Mouse (Mus musculus) stomach, postnatal 0 days (tissue): ENCODE measurements around the gene Klrb1f. TPM values are rescaled to one million over a fixed set of nuclear protein-coding genes. Genes with fewer than 3 reads are reported as not detected.
A peak's percentile ranks its signal among the peaks of the same experiment; 100 is the strongest.

ENCODE experiments used
- ATAC-seq: fragments of 200-750 bp; cut with Nextera tagmentation; 2 replicates; pipeline ENCODE4 v1.8.0; 2017; ENCODE audit not compliant: low FRiP score, low TSS enrichment
- DNase-seq: peaks from one replicate; pipeline ENCODE4 v3.0.0-alpha.2; 2016; ENCODE audit warnings: low spot score
- H3K27ac ChIP-seq: fragments of 300-500 bp; sonication (generic); replicated peaks from 2 replicates; pipeline ENCODE4 v1.5.1; 2014; ENCODE audit warnings: mild to moderate bottlenecking, control low read depth
- H3K27me3 ChIP-seq: fragments of 300-500 bp; sonication (generic); 2 replicates; pipeline ENCODE4 v1.6.1; 2014; ENCODE audit warnings: low read length; ENCODE audit not compliant: control insufficient read depth, insufficient read depth
- H3K36me3 ChIP-seq: fragments of 300-500 bp; sonication (generic); 2 replicates; pipeline ENCODE4 v1.6.1; 2014; ENCODE audit warnings: low read length, mixed read lengths; ENCODE audit not compliant: control insufficient read depth, insufficient read depth
- H3K4me1 ChIP-seq: fragments of 300-500 bp; sonication (generic); replicated peaks from 2 replicates; pipeline ENCODE4 v1.6.1; 2014; ENCODE audit warnings: antibody characterized with exemption; ENCODE audit not compliant: control insufficient read depth, insufficient read depth
- H3K4me2 ChIP-seq: fragments of 300-500 bp; sonication (generic); replicated peaks from 2 replicates; pipeline ENCODE4 v1.6.1; 2014; ENCODE audit warnings: low read depth, mild to moderate bottlenecking, control low read depth, moderate library complexity
- H3K4me3 ChIP-seq: fragments of 300-500 bp; sonication (generic); 2 replicates; pipeline ENCODE4 v1.5.1; 2014; ENCODE audit warnings: low read depth, low read length, control low read depth
- H3K9ac ChIP-seq: fragments of 300-500 bp; sonication (generic); 2 replicates; pipeline ENCODE4 v1.6.1; 2014; ENCODE audit warnings: mild to moderate bottlenecking, low read length, control low read depth, mixed read lengths
- H3K9me3 ChIP-seq: fragments of 300-500 bp; sonication (generic); 2 replicates; pipeline ENCODE4 v1.6.1; 2016; ENCODE audit warnings: low read length; ENCODE audit not compliant: control insufficient read depth
- CTCF ChIP-seq: IDR thresholded peaks from 2 replicates; pipeline ENCODE4 v1.5.1; 2016; ENCODE audit warnings: antibody characterized with exemption, low read depth, mild to moderate bottlenecking, moderate library complexity
- EP300 ChIP-seq: optimal IDR thresholded peaks from 2 replicates; pipeline ENCODE3; 2016; ENCODE audit warnings: antibody characterized with exemption
- WGBS: fragments of 180-500 bp; shearing (Covaris S2); extraction: QIAGEN DNeasy Blood & Tissue Kit; methylation state at CpG from one replicate; pipeline ENCODE4 v1.1.7; 2014; 5-methylcytosine and 5-hydroxymethylcytosine counted together
- polyA plus RNA-seq: library from polyadenylated mRNA; unstranded; fragments of >200 nt; fragmentation: Nextera tagmentation; extraction: Ambion mirVana; gene quantifications from 2 replicates; pipeline ENCODE4 v1.2.1, GENCODE M21; 2015

Klrb1f gene
- polyA plus RNA-seq, 1 experiment from 2014 or later, result 0.18 TPM

GRCm38 (mm10) chr6:129041470-129041869 is 4.2 kb upstream of the Klrb1f start:
- no peak for TF ChIP-seq CTCF
- TF ChIP-seq EP300, result no peak
- Histone ChIP-seq H3K27me3 (no peaks in the 10 kb centered on the region), H3K9ac (no peak overlapping the region), H3K4me2 (no peak overlapping the region), H3K4me3 (no peak overlapping the region), H3K27ac (no peak overlapping the region), H3K9me3 (no peaks in the 10 kb centered on the region), H3K4me1 (no peaks in the 10 kb centered on the region), H3K36me3 (no peaks in the 10 kb centered on the region)
- 88% methylated on average over 2 of the region's 2 CpGs for WGBS
- DNase-seq (no peak), ATAC-seq (no peak)

- no peak for DNase-seq
- Histone ChIP-seq H3K4me2 (no peak overlapping the region), H3K4me1 (no peaks in the 10 kb centered on the region), H3K4me3 (no peak overlapping the region), H3K27me3 (no peaks in the 10 kb centered on the region), H3K27ac (no peak overlapping the region), H3K9ac (no peak overlapping the region), H3K36me3 (no peaks in the 10 kb centered on the region), H3K9me3 (no peaks in the 10 kb centered on the region)
- ATAC-seq, result no peak
- no peak for TF ChIP-seq CTCF
- no peak for TF ChIP-seq EP300
These were observed 3.2 kb upstream of the Klrb1f start for GRCm38 (mm10) chr6:129042470-129042869.

- WGBS, result 54% methylated on average over 4 of the region's 4 CpGs
- DNase-seq (no peak), ATAC-seq (no peak)
- Histone ChIP-seq H3K4me2 (no peak overlapping the region), H3K4me3 (no peak overlapping the region), H3K27ac (no peak overlapping the region), H3K9me3 (no peaks in the 10 kb centered on the region), H3K36me3 (no peaks in the 10 kb centered on the region), H3K9ac (no peak overlapping the region), H3K4me1 (no peaks in the 10 kb centered on the region), H3K27me3 (no peaks in the 10 kb centered on the region)
- no peak for TF ChIP-seq CTCF
- no peak for TF ChIP-seq EP300
These were observed 2.7 kb downstream of the Klrb1f start for GRCm38 (mm10) chr6:129048381-129048780.

GRCm38 (mm10) chr6:129048857-129049473 is 3.3 kb downstream of the Klrb1f start:
- Histone ChIP-seq H3K27me3 (no peaks in the 10 kb centered on the region), H3K9ac (peak overlapping the region; percentile 41; the same call in 1 of the 2 replicates), H3K4me2 (peak overlapping the region; percentile 61), H3K4me1 (no peaks in the 10 kb centered on the region), H3K4me3 (peak overlapping the region; percentile 41), H3K36me3 (no peaks in the 10 kb centered on the region), H3K27ac (no peak overlapping the region), H3K9me3 (no peaks in the 10 kb centered on the region)
- peak; percentile 80 for DNase-seq
- peak; percentile 87 for ATAC-seq
- TF ChIP-seq EP300 (no peak), CTCF (peak; percentile 45)
- 2% methylated on average over 13 of the region's 13 CpGs for WGBS

GRCm38 (mm10) chr6:129049596-129050251 is 4.0 kb downstream of the Klrb1f start:
- Histone ChIP-seq H3K36me3 (no peaks in the 10 kb centered on the region), H3K4me2 (peak overlapping the region; percentile 43; the same call in 1 of the 2 replicates), H3K4me1 (no peaks in the 10 kb centered on the region), H3K9ac (0 out of 2 replicates have a peak overlapping the region, but pooled peaks have one; percentile 31), H3K4me3 (peak overlapping the region; percentile 22), H3K9me3 (no peaks in the 10 kb centered on the region), H3K27me3 (no peaks in the 10 kb centered on the region), H3K27ac (no peak overlapping the region)
- ATAC-seq (peak; percentile 49; the same call in 1 of the 2 replicates), DNase-seq (peak; percentile 17)
- TF ChIP-seq CTCF (no peak), EP300 (no peak)
- 5% methylated on average over 8 of the region's 8 CpGs for WGBS

- TF ChIP-seq CTCF (no peak), EP300 (no peak)
- ATAC-seq, result no peak
- no peak overlapping the region for H3K9ac ChIP-seq
- 79% methylated on average over 3 of the region's 3 CpGs for WGBS
- H3K27ac ChIP-seq, result no peak overlapping the region
- H3K4me3 ChIP-seq, result no peak overlapping the region
- no peaks in the 10 kb centered on the region for H3K4me1 ChIP-seq
- no peak overlapping the region for H3K4me2 ChIP-seq
- H3K9me3 ChIP-seq, result no peaks in the 10 kb centered on the region
- H3K36me3 ChIP-seq, result no peaks in the 10 kb centered on the region
- no peak for DNase-seq
- H3K27me3 ChIP-seq, result no peaks in the 10 kb centered on the region
These were observed 5.4 kb downstream of the Klrb1f start for GRCm38 (mm10) chr6:129051086-129051485.
